Mouse (Mus musculus): ENCODE data around the gene Tnr. TPM values are rescaled to one million over a fixed set of nuclear protein-coding genes. Genes with fewer than 3 reads are reported as not detected.

The Tnr gene
- polyA plus RNA-seq, 1 experiment, result 0.13 TPM

- Histone ChIP-seq H3K27ac (ENCODE audit: control insufficient read depth, insufficient read depth, low read length) (no peak overlapping the region), H3K4me3 (ENCODE audit: control insufficient read depth, insufficient read depth, low read length) (no peak overlapping the region), H3K27me3 (ENCODE audit: control insufficient read depth, insufficient read depth, low read length) (no peaks in the 10 kb centered on the region), H3K4me1 (replicated peaks; ENCODE audit: control insufficient read depth, insufficient read depth, low read length) (no peaks in the 10 kb centered on the region), H3K36me3 (ENCODE audit: control insufficient read depth, insufficient read depth, low read length) (no peaks in the 10 kb centered on the region)
- WGBS, result 86% methylated on average over 11 of the region's 11 CpGs
- DNase-seq, result no peak
- TF ChIP-seq CTCF (IDR thresholded peaks at IDR 0.05; ENCODE audit: borderline replicate concordance, control insufficient read depth, extremely low read depth, insufficient read depth, low read length, poor library complexity) (no peak), POLR2A (IDR thresholded peaks at IDR 0.05; ENCODE audit: control insufficient read depth, extremely low read depth, insufficient read depth, low read length, poor library complexity) (no peak)
Observed at GRCm38 (mm10) chr1:159852088-159852487, 328.5 kb downstream of the Tnr start.

- TF ChIP-seq CTCF (IDR thresholded peaks at IDR 0.05; ENCODE audit: borderline replicate concordance, control insufficient read depth, extremely low read depth, insufficient read depth, low read length, poor library complexity) (no peak), POLR2A (IDR thresholded peaks at IDR 0.05; ENCODE audit: control insufficient read depth, extremely low read depth, insufficient read depth, low read length, poor library complexity) (no peak)
- H3K27ac ChIP-seq (ENCODE audit: control insufficient read depth, insufficient read depth, low read length), result no peak overlapping the region
- no peaks in the 10 kb centered on the region for H3K27me3 ChIP-seq (ENCODE audit: control insufficient read depth, insufficient read depth, low read length)
- no peaks in the 10 kb centered on the region for H3K36me3 ChIP-seq (ENCODE audit: control insufficient read depth, insufficient read depth, low read length)
- H3K4me3 ChIP-seq (ENCODE audit: control insufficient read depth, insufficient read depth, low read length), result no peak overlapping the region
- 97% methylated on average over 1 of the region's 1 CpGs for WGBS
- no peak for DNase-seq
- H3K4me1 ChIP-seq (replicated peaks; ENCODE audit: control insufficient read depth, insufficient read depth, low read length), result no peaks in the 10 kb centered on the region
Observed at GRCm38 (mm10) chr1:159854261-159854660, 330.7 kb downstream of the Tnr start.

GRCm38 (mm10) chr1:159861782-159862474 lies 338.4 kb downstream of the Tnr start:
- WGBS, result 87% methylated on average over 3 of the region's 3 CpGs
- H3K27me3 ChIP-seq (ENCODE audit: control insufficient read depth, insufficient read depth, low read length), result no peaks in the 10 kb centered on the region
- no peak for TF ChIP-seq POLR2A (IDR thresholded peaks at IDR 0.05; ENCODE audit: control insufficient read depth, extremely low read depth, insufficient read depth, low read length, poor library complexity)
- TF ChIP-seq CTCF (IDR thresholded peaks at IDR 0.05; ENCODE audit: borderline replicate concordance, control insufficient read depth, extremely low read depth, insufficient read depth, low read length, poor library complexity), result no peak
- H3K27ac ChIP-seq (ENCODE audit: control insufficient read depth, insufficient read depth, low read length), result no peak overlapping the region
- no peaks in the 10 kb centered on the region for H3K36me3 ChIP-seq (ENCODE audit: control insufficient read depth, insufficient read depth, low read length)
- no peaks in the 10 kb centered on the region for H3K4me1 ChIP-seq (replicated peaks; ENCODE audit: control insufficient read depth, insufficient read depth, low read length)
- DNase-seq, result no peak
- H3K4me3 ChIP-seq (ENCODE audit: control insufficient read depth, insufficient read depth, low read length), result no peak overlapping the region

- H3K27me3 ChIP-seq (ENCODE audit: control insufficient read depth, insufficient read depth, low read length), result no peaks in the 10 kb centered on the region
- H3K27ac ChIP-seq (ENCODE audit: control insufficient read depth, insufficient read depth, low read length), result no peak overlapping the region
- no peaks in the 10 kb centered on the region for H3K4me1 ChIP-seq (replicated peaks; ENCODE audit: control insufficient read depth, insufficient read depth, low read length)
- no peaks in the 10 kb centered on the region for H3K36me3 ChIP-seq (ENCODE audit: control insufficient read depth, insufficient read depth, low read length)
- 88% methylated on average over 1 of the region's 1 CpGs for WGBS
- no peak for TF ChIP-seq POLR2A (IDR thresholded peaks at IDR 0.05; ENCODE audit: control insufficient read depth, extremely low read depth, insufficient read depth, low read length, poor library complexity)
- no peak for TF ChIP-seq CTCF (IDR thresholded peaks at IDR 0.05; ENCODE audit: borderline replicate concordance, control insufficient read depth, extremely low read depth, insufficient read depth, low read length, poor library complexity)
- no peak for DNase-seq
- H3K4me3 ChIP-seq (ENCODE audit: control insufficient read depth, insufficient read depth, low read length), result no peak overlapping the region
Observed at GRCm38 (mm10) chr1:159865696-159866095, 342.1 kb downstream of the Tnr start.

- Histone ChIP-seq H3K4me1 (replicated peaks; ENCODE audit: control insufficient read depth, insufficient read depth, low read length) (no peaks in the 10 kb centered on the region), H3K27me3 (ENCODE audit: control insufficient read depth, insufficient read depth, low read length) (no peaks in the 10 kb centered on the region), H3K4me3 (ENCODE audit: control insufficient read depth, insufficient read depth, low read length) (no peak overlapping the region), H3K27ac (ENCODE audit: control insufficient read depth, insufficient read depth, low read length) (no peak overlapping the region), H3K36me3 (ENCODE audit: control insufficient read depth, insufficient read depth, low read length) (no peaks in the 10 kb centered on the region)
- TF ChIP-seq CTCF (IDR thresholded peaks at IDR 0.05; ENCODE audit: borderline replicate concordance, control insufficient read depth, extremely low read depth, insufficient read depth, low read length, poor library complexity) (no peak), POLR2A (IDR thresholded peaks at IDR 0.05; ENCODE audit: control insufficient read depth, extremely low read depth, insufficient read depth, low read length, poor library complexity) (no peak)
- WGBS, result 92% methylated on average over 6 of the region's 6 CpGs
- DNase-seq, result no peak
Observed at GRCm38 (mm10) chr1:159869619-159870441, 346.3 kb downstream of the Tnr start.

- WGBS, result 92% methylated on average over 3 of the region's 3 CpGs
- Histone ChIP-seq H3K4me3 (ENCODE audit: control insufficient read depth, insufficient read depth, low read length) (no peak overlapping the region), H3K4me1 (replicated peaks; ENCODE audit: control insufficient read depth, insufficient read depth, low read length) (no peaks in the 10 kb centered on the region), H3K27me3 (ENCODE audit: control insufficient read depth, insufficient read depth, low read length) (no peaks in the 10 kb centered on the region), H3K27ac (ENCODE audit: control insufficient read depth, insufficient read depth, low read length) (no peak overlapping the region), H3K36me3 (ENCODE audit: control insufficient read depth, insufficient read depth, low read length) (no peaks in the 10 kb centered on the region)
- TF ChIP-seq POLR2A (IDR thresholded peaks at IDR 0.05; ENCODE audit: control insufficient read depth, extremely low read depth, insufficient read depth, low read length, poor library complexity) (no peak), CTCF (IDR thresholded peaks at IDR 0.05; ENCODE audit: borderline replicate concordance, control insufficient read depth, extremely low read depth, insufficient read depth, low read length, poor library complexity) (no peak)
- no peak for DNase-seq
Observed at GRCm38 (mm10) chr1:159872866-159873265, 349.3 kb downstream of the Tnr start.
